Mouse (Mus musculus) heart, embryonic 14.5 days (tissue): Measurements from ENCODE around the gene Naa15. TPM values are rescaled to one million over a fixed set of nuclear protein-coding genes. Genes with fewer than 3 reads are reported as not detected.

Source experiments
- ATAC-seq: fragments of 200-750 bp; cut with Nextera tagmentation; 2 replicates; pipeline ENCODE4 v1.8.0; 2017; ENCODE audit warnings: low read depth, moderate TSS enrichment; ENCODE audit not compliant: insufficient number of reproducible peaks, insufficient read depth, low FRiP score
- H3K27ac ChIP-seq, 2 experiments: fragments of 200-500 bp in 1 of 2; fragments of 300-500 bp in 1 of 2; sonication (generic) in 1 of 2; replicated peaks in 1 of 2; 2 replicates each; pipeline ENCODE4 v1.5.1; 2012 to 2014; ENCODE audit warnings: low read depth in 2 of 2, low read length in 2 of 2, control low read depth in 1 of 2, mild to moderate bottlenecking in 1 of 2, mixed read lengths in 1 of 2; ENCODE audit not compliant: control insufficient read depth in 1 of 2, insufficient read depth in 1 of 2
- H3K27me3 ChIP-seq: fragments of 300-500 bp; sonication (generic); 2 replicates; pipeline ENCODE4 v1.6.1; 2014; ENCODE audit warnings: mild to moderate bottlenecking, low read length, control low read depth; ENCODE audit not compliant: control insufficient read depth, insufficient read depth
- H3K36me3 ChIP-seq: fragments of 300-500 bp; sonication (generic); 2 replicates; pipeline ENCODE4 v1.6.1; 2014; ENCODE audit warnings: mild to moderate bottlenecking, control low read depth, low read length, mixed read lengths; ENCODE audit not compliant: control insufficient read depth, insufficient read depth
- H3K4me1 ChIP-seq, 2 experiments: fragments of 200-500 bp in 1 of 2; fragments of 300-500 bp in 1 of 2; sonication (generic) in 1 of 2; 2 replicates each; pipeline ENCODE4 v1.6.1; 2012 to 2014; ENCODE audit warnings: low read length in 2 of 2, control low read depth in 1 of 2, mixed read lengths in 1 of 2; ENCODE audit not compliant: control insufficient read depth in 2 of 2, insufficient read depth in 2 of 2
- H3K4me2 ChIP-seq: fragments of 300-500 bp; sonication (generic); 2 replicates; pipeline ENCODE4 v1.6.1; 2014; ENCODE audit warnings: mild to moderate bottlenecking, low read length
- H3K4me3 ChIP-seq, 2 experiments: fragments of 200-500 bp in 1 of 2; fragments of 300-500 bp in 1 of 2; sonication (generic) in 1 of 2; 2 replicates each; pipeline ENCODE4 v1.5.1; 2012 to 2014; ENCODE audit warnings: low read length in 2 of 2, mild to moderate bottlenecking in 2 of 2, control low read depth in 1 of 2, low read depth in 1 of 2, moderate library complexity in 1 of 2; ENCODE audit not compliant: control insufficient read depth in 1 of 2, insufficient read depth in 1 of 2
- H3K9ac ChIP-seq: fragments of 300-500 bp; sonication (generic); 2 replicates; pipeline ENCODE4 v1.6.1; 2014; ENCODE audit warnings: mild to moderate bottlenecking, low read length
- H3K9me3 ChIP-seq: fragments of 300-500 bp; sonication (generic); 2 replicates; pipeline ENCODE4 v1.6.1; 2016; ENCODE audit warnings: low read length, control low read depth; ENCODE audit not compliant: control insufficient read depth
- WGBS: fragments of 180-500 bp; shearing (Covaris S2); extraction: QIAGEN DNeasy Blood & Tissue Kit; methylation state at CpG from one replicate; pipeline ENCODE4 v1.1.7; 2014; 5-methylcytosine and 5-hydroxymethylcytosine counted together
- polyA plus RNA-seq: library from polyadenylated mRNA; unstranded; fragments of >200 nt; fragmentation: Nextera tagmentation; extraction: Ambion mirVana; gene quantifications from 2 replicates; pipeline ENCODE4 v1.2.1, GENCODE M21; 2014

The Naa15 gene
- polyA plus RNA-seq, 1 experiment from 2014 or later, result 28.9 TPM

- H3K27ac ChIP-seq, result peak within 1 kb of the TSS; percentile 93 to 95
- peak; percentile 96 for ATAC-seq
- H3K4me1 ChIP-seq, result peaks cover 2 to 19% of the 10 kb centered on the region in 2 experiments; a peak in 3 of 4 replicates
- H3K4me3 ChIP-seq, result peak within 1 kb of the TSS; percentile 85 to 87
- H3K4me2 ChIP-seq, result peak within 1 kb of the TSS; percentile 90
- H3K27me3 ChIP-seq, result no peaks in the 10 kb centered on the region
- WGBS, result under 1% methylated on average over 70 of the region's 70 CpGs
- H3K9me3 ChIP-seq, result no peaks in the 10 kb centered on the region
- peak within 1 kb of the TSS; percentile 90 for H3K9ac ChIP-seq
- H3K36me3 ChIP-seq, result no peaks in the 10 kb centered on the region
Observed at GRCm38 (mm10) chr3:51483741-51484359, 68.9 kb downstream of the Naa15 start, which contains the start of gene Rab33b. TSS of gene Rab33b (plus strand) at chr3:51483920.

DNA sequence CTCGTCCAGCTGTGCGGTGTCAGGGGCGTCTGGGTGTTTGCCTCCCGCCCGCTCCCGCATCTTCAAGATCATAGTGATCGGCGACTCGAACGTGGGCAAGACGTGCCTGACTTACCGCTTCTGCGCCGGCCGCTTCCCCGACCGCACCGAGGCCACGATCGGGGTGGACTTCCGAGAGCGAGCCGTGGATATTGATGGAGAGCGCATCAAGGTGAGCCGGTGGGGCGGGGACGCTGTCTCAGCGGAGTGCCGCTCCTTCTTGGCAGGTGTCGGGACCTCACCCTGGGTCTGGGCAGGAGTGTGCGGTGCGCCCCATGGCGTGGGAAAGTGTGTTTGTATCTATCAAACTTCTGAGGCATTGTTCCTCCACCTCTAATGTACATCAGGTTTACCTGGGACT lies 69.4 kb downstream of the Naa15 start:
- ATAC-seq, result no peak; the same call in 1 of the 2 replicates
- Histone ChIP-seq H3K9me3 (no peaks in the 10 kb centered on the region), H3K9ac (peak overlapping the region; percentile 90), H3K27ac (peak overlapping the region; percentile 51 to 93), H3K4me1 (peaks cover 2 to 19% of the 10 kb centered on the region in 2 experiments; a peak in 3 of 4 replicates), H3K4me2 (peak overlapping the region; percentile 90), H3K27me3 (no peaks in the 10 kb centered on the region), H3K4me3 (peak overlapping the region; percentile 85 to 87), H3K36me3 (no peaks in the 10 kb centered on the region)
- under 1% methylated on average over 33 of the region's 33 CpGs for WGBS

GRCm38 (mm10) chr3:51485347-51485746 lies 70.4 kb downstream of the Naa15 start:
- H3K9me3 ChIP-seq, result no peaks in the 10 kb centered on the region
- H3K27ac ChIP-seq, result no peak overlapping the region
- H3K4me3 ChIP-seq, result peak overlapping the region in 1 of 2 experiments; percentile 87; a peak in 2 of 4 replicates
- H3K27me3 ChIP-seq, result no peaks in the 10 kb centered on the region
- ATAC-seq, result no peak
- WGBS, result 66% methylated on average over 4 of the region's 4 CpGs
- peaks cover 2 to 19% of the 10 kb centered on the region in 2 experiments; a peak in 3 of 4 replicates for H3K4me1 ChIP-seq
- H3K9ac ChIP-seq, result peak overlapping the region; percentile 90; the same call in 1 of the 2 replicates
- no peaks in the 10 kb centered on the region for H3K36me3 ChIP-seq
- H3K4me2 ChIP-seq, result peak overlapping the region; percentile 90

DNA sequence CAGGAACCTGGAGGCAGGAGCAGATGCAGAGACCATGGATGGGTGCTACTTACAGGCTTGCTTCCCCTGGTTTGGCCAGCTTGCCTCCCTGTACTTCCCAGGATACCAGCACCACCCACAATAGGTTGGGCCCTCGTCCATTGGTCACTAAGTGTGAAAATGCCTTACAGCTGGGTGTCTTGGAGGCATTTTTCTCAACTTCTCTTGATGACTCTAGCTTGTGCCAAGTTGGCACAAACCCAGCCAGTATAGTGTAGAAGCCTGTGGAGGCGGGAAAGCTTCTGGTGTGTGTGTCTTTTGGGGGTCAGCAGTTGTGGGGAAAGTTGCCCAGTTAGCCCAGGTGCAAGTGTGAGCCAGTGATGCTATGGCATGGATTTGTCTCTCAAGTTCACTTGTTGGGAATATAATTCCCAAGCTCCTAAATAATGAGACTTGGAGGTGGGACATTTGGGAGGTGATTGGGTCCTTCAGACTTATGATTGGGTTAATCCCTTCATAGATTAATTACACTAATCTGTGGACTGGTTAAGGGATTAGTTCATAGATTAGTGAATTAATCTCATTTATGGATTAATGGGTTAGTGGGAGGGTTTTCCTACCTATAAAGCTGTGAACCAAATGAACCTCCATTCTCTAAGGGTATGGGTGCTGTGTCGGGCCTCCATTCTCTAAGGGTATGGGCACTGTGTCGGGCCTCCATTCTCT lies 71.7 kb downstream of the Naa15 start:
- Histone ChIP-seq H3K4me3 (no peak overlapping the region), H3K4me1 (peaks cover 2 to 19% of the 10 kb centered on the region in 2 experiments; a peak in 3 of 4 replicates), H3K27me3 (no peaks in the 10 kb centered on the region), H3K27ac (no peak overlapping the region), H3K9ac (no peak overlapping the region), H3K36me3 (no peaks in the 10 kb centered on the region), H3K9me3 (no peaks in the 10 kb centered on the region), H3K4me2 (no peak overlapping the region)
- 79% methylated on average over 4 of the region's 4 CpGs for WGBS
- no peak for ATAC-seq

GRCm38 (mm10) chr3:51490088-51490753 lies 75.3 kb downstream of the Naa15 start:
- Histone ChIP-seq H3K9ac (no peak overlapping the region), H3K4me2 (no peak overlapping the region), H3K27ac (no peak overlapping the region), H3K4me3 (no peak overlapping the region), H3K36me3 (peaks cover 19% of the 10 kb centered on the region), H3K27me3 (no peaks in the 10 kb centered on the region), H3K4me1 (peaks cover 4 to 20% of the 10 kb centered on the region in 2 experiments), H3K9me3 (no peaks in the 10 kb centered on the region)
- WGBS, result 82% methylated on average over 7 of the region's 7 CpGs
- no peak for ATAC-seq

DNA sequence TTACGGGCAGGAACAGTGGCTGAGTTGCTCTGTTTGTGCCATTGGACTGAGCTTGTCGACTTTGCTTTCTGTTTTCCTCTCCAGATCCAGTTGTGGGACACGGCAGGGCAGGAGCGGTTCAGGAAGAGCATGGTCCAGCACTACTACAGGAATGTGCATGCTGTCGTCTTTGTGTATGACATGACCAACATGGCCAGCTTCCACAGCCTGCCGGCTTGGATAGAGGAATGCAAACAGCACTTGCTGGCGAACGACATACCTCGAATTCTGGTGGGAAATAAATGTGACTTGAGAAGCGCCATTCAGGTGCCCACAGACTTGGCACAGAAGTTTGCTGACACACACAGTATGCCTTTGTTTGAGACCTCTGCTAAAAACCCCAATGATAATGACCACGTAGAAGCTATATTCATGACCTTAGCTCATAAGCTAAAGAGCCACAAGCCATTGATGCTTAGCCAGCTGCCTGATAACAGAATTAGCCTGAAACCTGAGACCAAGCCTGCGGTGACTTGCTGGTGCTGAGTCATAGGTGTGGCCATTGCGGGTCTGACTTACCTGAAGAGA lies 78.4 kb downstream of the Naa15 start:
- no peak overlapping the region for H3K9ac ChIP-seq
- H3K27ac ChIP-seq, result peak overlapping the region; percentile 10 to 63; a peak in 2 of 4 replicates
- H3K4me2 ChIP-seq, result no peak overlapping the region
- no peak overlapping the region for H3K4me3 ChIP-seq
- peaks cover 4 to 14% of the 10 kb centered on the region in 2 experiments for H3K4me1 ChIP-seq
- peaks cover 32% of the 10 kb centered on the region for H3K36me3 ChIP-seq
- no peaks in the 10 kb centered on the region for H3K27me3 ChIP-seq
- WGBS, result 50% methylated on average over 13 of the region's 13 CpGs
- ATAC-seq, result no peak
- H3K9me3 ChIP-seq, result no peaks in the 10 kb centered on the region

DNA sequence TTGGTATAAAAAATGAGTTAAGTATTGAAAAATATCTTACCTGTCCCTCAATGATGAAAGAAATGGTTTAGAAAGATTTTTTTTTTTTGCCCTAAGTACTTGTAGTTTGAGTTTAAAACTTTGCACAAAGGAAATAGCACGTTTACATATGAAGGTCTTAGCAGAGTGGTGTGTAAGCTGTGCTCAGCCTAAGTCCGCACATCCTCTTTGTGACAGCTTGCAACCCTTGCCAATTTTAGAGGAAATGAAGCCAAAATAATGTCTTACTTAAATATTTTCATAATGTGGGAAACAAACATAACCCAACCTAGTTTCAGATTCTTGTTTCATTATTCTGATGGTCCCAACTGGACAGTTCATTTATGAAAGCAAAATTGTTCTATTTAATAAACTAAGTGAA lies 79.5 kb downstream of the Naa15 start:
- Histone ChIP-seq H3K27me3 (no peaks in the 10 kb centered on the region), H3K4me3 (no peak overlapping the region), H3K36me3 (peaks cover 32% of the 10 kb centered on the region), H3K9me3 (no peaks in the 10 kb centered on the region), H3K27ac (no peak overlapping the region), H3K9ac (no peak overlapping the region), H3K4me2 (no peak overlapping the region), H3K4me1 (peaks cover 4 to 14% of the 10 kb centered on the region in 2 experiments)
- 84% methylated on average over 2 of the region's 2 CpGs for WGBS
- ATAC-seq, result no peak
